Mouse (Mus musculus) intestine, embryonic 16.5 days (tissue): Measurements from ENCODE around the gene Deaf1. TPM values are rescaled to one million over a fixed set of nuclear protein-coding genes. Genes with fewer than 3 reads are reported as not detected.

Source experiments
- ATAC-seq: fragments of 200-750 bp; cut with Nextera tagmentation; 2 replicates; pipeline ENCODE4 v1.8.0; 2017; ENCODE audit warnings: moderate TSS enrichment, moderate library complexity
- H3K27ac ChIP-seq: fragments of 300-500 bp; sonication (generic); 2 replicates; pipeline ENCODE4 v1.5.1; 2014; ENCODE audit warnings: mild to moderate bottlenecking, low read length
- H3K27me3 ChIP-seq: fragments of 300-500 bp; sonication (generic); replicated peaks from 2 replicates; pipeline ENCODE4 v1.6.1; 2014; ENCODE audit warnings: low read length, control low read depth, mixed read lengths; ENCODE audit not compliant: control insufficient read depth, insufficient read depth
- H3K36me3 ChIP-seq: fragments of 300-500 bp; sonication (generic); 2 replicates; pipeline ENCODE4 v1.6.1; 2014; ENCODE audit warnings: low read length, control low read depth; ENCODE audit not compliant: control insufficient read depth, insufficient read depth
- H3K4me1 ChIP-seq: fragments of 300-500 bp; sonication (generic); 2 replicates; pipeline ENCODE4 v1.6.1; 2014; ENCODE audit warnings: low read length, control low read depth, mixed read lengths; ENCODE audit not compliant: control insufficient read depth, insufficient read depth
- H3K4me2 ChIP-seq: fragments of 300-500 bp; sonication (generic); 2 replicates; pipeline ENCODE4 v1.6.1; 2014; ENCODE audit warnings: low read depth, low read length, control low read depth
- H3K4me3 ChIP-seq: fragments of 300-500 bp; sonication (generic); 2 replicates; pipeline ENCODE4 v1.5.1; 2014; ENCODE audit warnings: mild to moderate bottlenecking, low read length
- H3K9ac ChIP-seq: fragments of 300-500 bp; sonication (generic); 2 replicates; pipeline ENCODE4 v1.6.1; 2014; ENCODE audit warnings: low read depth, low read length
- H3K9me3 ChIP-seq: fragments of 300-500 bp; sonication (generic); 2 replicates; pipeline ENCODE4 v1.6.1; 2016; ENCODE audit warnings: low read length, control low read depth; ENCODE audit not compliant: control insufficient read depth
- WGBS: fragments of 180-500 bp; shearing (Covaris S2); extraction: QIAGEN DNeasy Blood & Tissue Kit; methylation state at CpG from one replicate; pipeline ENCODE4 v1.1.7; 2014; 5-methylcytosine and 5-hydroxymethylcytosine counted together
- polyA plus RNA-seq: library from polyadenylated mRNA; unstranded; fragments of >200 nt; fragmentation: Nextera tagmentation; extraction: Ambion mirVana; gene quantifications from 2 replicates; pipeline ENCODE4 v1.2.1, GENCODE M21; 2015

Gene Deaf1
- polyA plus RNA-seq, 1 experiment from 2014 or later = 61.0 TPM

- Histone ChIP-seq H3K36me3 (no peaks in the 10 kb centered on the region; the same call in 1 of the 2 replicates), H3K4me1 (peaks cover 35% of the 10 kb centered on the region), H3K9me3 (no peaks in the 10 kb centered on the region), H3K9ac (peak overlapping the region; percentile 77), H3K27me3 (no peaks in the 10 kb centered on the region), H3K4me2 (peak overlapping the region; percentile 56), H3K4me3 (peak overlapping the region; percentile 58), H3K27ac (peak overlapping the region; percentile 97)
- WGBS = 68% methylated on average over 10 of the region's 10 CpGs
- ATAC-seq = no peak
Measured at GRCm38 (mm10) chr7:141341689-141342226, 14.3 kb upstream of the Deaf1 start.

GRCm38 (mm10) chr7:141340476-141340875, 13.0 kb upstream of the Deaf1 start:
- Histone ChIP-seq H3K27ac (peak overlapping the region; percentile 97), H3K9me3 (no peaks in the 10 kb centered on the region), H3K9ac (peak overlapping the region; percentile 77), H3K4me2 (peak overlapping the region; percentile 56), H3K27me3 (no peaks in the 10 kb centered on the region), H3K36me3 (no peaks in the 10 kb centered on the region; the same call in 1 of the 2 replicates), H3K4me1 (peaks cover 35% of the 10 kb centered on the region), H3K4me3 (peak overlapping the region; percentile 58)
- 49% methylated on average over 6 of the region's 6 CpGs for WGBS
- peak; percentile 19; the same call in 1 of the 2 replicates for ATAC-seq

- 57% methylated on average over 7 of the region's 7 CpGs for WGBS
- peak overlapping the region; percentile 58 for H3K4me3 ChIP-seq
- peak overlapping the region; percentile 77 for H3K9ac ChIP-seq
Measured at GRCm38 (mm10) chr7:141340023-141340422, 12.5 kb upstream of the Deaf1 start.

GRCm38 (mm10) chr7:141339215-141339920, 11.9 kb upstream of the Deaf1 start:
- Histone ChIP-seq H3K27ac (peak overlapping the region; percentile 97), H3K4me1 (peaks cover 35% of the 10 kb centered on the region), H3K9me3 (no peaks in the 10 kb centered on the region), H3K9ac (peak overlapping the region; percentile 77), H3K27me3 (no peaks in the 10 kb centered on the region), H3K4me3 (peak overlapping the region; percentile 58), H3K4me2 (peak overlapping the region; percentile 56), H3K36me3 (no peaks in the 10 kb centered on the region; the same call in 1 of the 2 replicates)
- peak; percentile 8; the same call in 1 of the 2 replicates for ATAC-seq
- 33% methylated on average over 20 of the region's 20 CpGs for WGBS

More at GRCm38 (mm10) chr7:141340023-141340422, 12.5 kb upstream of the Deaf1 start:
- peak overlapping the region; percentile 97 for H3K27ac ChIP-seq
- no peaks in the 10 kb centered on the region for H3K27me3 ChIP-seq
- peak; percentile 62 for ATAC-seq
- no peaks in the 10 kb centered on the region; the same call in 1 of the 2 replicates for H3K36me3 ChIP-seq
- peak overlapping the region; percentile 56 for H3K4me2 ChIP-seq
- H3K4me1 ChIP-seq = peaks cover 35% of the 10 kb centered on the region
- no peaks in the 10 kb centered on the region for H3K9me3 ChIP-seq

- peak within 1 kb of the TSS; percentile 58 for H3K4me3 ChIP-seq
- ATAC-seq = peak; percentile 90
- WGBS = 4% methylated on average over 22 of the region's 23 CpGs
- peak within 1 kb of the TSS; percentile 77 for H3K9ac ChIP-seq
- H3K4me2 ChIP-seq = peak within 1 kb of the TSS; percentile 56
- peaks cover 32% of the 10 kb centered on the region for H3K4me1 ChIP-seq
- H3K27ac ChIP-seq = peak within 1 kb of the TSS; percentile 97
- H3K27me3 ChIP-seq = no peaks in the 10 kb centered on the region
- no peaks in the 10 kb centered on the region for H3K9me3 ChIP-seq
- no peaks in the 10 kb centered on the region; the same call in 1 of the 2 replicates for H3K36me3 ChIP-seq
Measured at GRCm38 (mm10) chr7:141338576-141339131, 11.2 kb upstream of the Deaf1 start, which contains the start of gene Eps8l2. TSS of gene Eps8l2 (plus strand) at chr7:141338880.

- ATAC-seq = no peak
- 71% methylated on average over 3 of the region's 3 CpGs for WGBS
- Histone ChIP-seq H3K27ac (peak overlapping the region; percentile 97), H3K36me3 (peaks cover 5% of the 10 kb centered on the region; the same call in 1 of the 2 replicates), H3K4me1 (peaks cover 24% of the 10 kb centered on the region), H3K9me3 (no peaks in the 10 kb centered on the region), H3K27me3 (no peaks in the 10 kb centered on the region), H3K4me2 (peak overlapping the region; percentile 56), H3K9ac (peak overlapping the region; percentile 77), H3K4me3 (peak overlapping the region; percentile 58)
Measured at GRCm38 (mm10) chr7:141337716-141338416, 10.4 kb upstream of the Deaf1 start.

GRCm38 (mm10) chr7:141336296-141336695, 8.8 kb upstream of the Deaf1 start:
- Histone ChIP-seq H3K9ac (no peak overlapping the region), H3K4me3 (no peak overlapping the region), H3K9me3 (no peaks in the 10 kb centered on the region), H3K4me2 (no peak overlapping the region), H3K4me1 (peaks cover 11% of the 10 kb centered on the region), H3K36me3 (0 out of 2 replicates have a peak, but pooled peaks cover 5% of the 10 kb centered on the region), H3K27me3 (no peaks in the 10 kb centered on the region), H3K27ac (no peak overlapping the region)
- no peak for ATAC-seq
- 77% methylated on average over 3 of the region's 3 CpGs for WGBS

- H3K36me3 ChIP-seq = 0 out of 2 replicates have a peak, but pooled peaks cover 5% of the 10 kb centered on the region
- WGBS = 88% methylated on average over 4 of the region's 4 CpGs
- no peak overlapping the region for H3K27ac ChIP-seq
- no peaks in the 10 kb centered on the region for H3K9me3 ChIP-seq
- H3K4me1 ChIP-seq = peaks cover 11% of the 10 kb centered on the region
- H3K27me3 ChIP-seq = no peaks in the 10 kb centered on the region
- no peak overlapping the region for H3K4me3 ChIP-seq
- H3K4me2 ChIP-seq = no peak overlapping the region
- H3K9ac ChIP-seq = no peak overlapping the region
- ATAC-seq = no peak
Measured at GRCm38 (mm10) chr7:141335682-141336081, 8.2 kb upstream of the Deaf1 start.
